Mouse (Mus musculus) forebrain, embryonic 10.5 days (tissue): ENCODE measurements at regions not wholly inside any gene's neighbourhood (a gene's known extent, or its start where the extent isn't known, plus 50 kb on each side); places are given as distances from the start of the nearest gene placed in this dataset.

Experiments
- DNase-seq: peaks from one replicate; pipeline ENCODE4 v3.0.0-alpha.2; 2017; ENCODE audit warnings: low spot score; ENCODE audit errors: extremely low spot score
- H3K27ac ChIP-seq: fragments of 300-500 bp; sonication (generic); 2 replicates; pipeline ENCODE4 v1.5.1; 2016; ENCODE audit warnings: mild to moderate bottlenecking
- H3K27me3 ChIP-seq: fragments of 300-500 bp; sonication (generic); 2 replicates; pipeline ENCODE4 v1.6.1; 2016; ENCODE audit warnings: mild to moderate bottlenecking; ENCODE audit not compliant: poor library complexity, severe bottlenecking
- H3K36me3 ChIP-seq: fragments of 300-500 bp; sonication (generic); replicated peaks from 2 replicates; pipeline ENCODE4 v1.6.1; 2016; ENCODE audit warnings: mild to moderate bottlenecking, moderate library complexity
- H3K4me1 ChIP-seq: fragments of 300-500 bp; sonication (generic); 2 replicates; pipeline ENCODE4 v1.6.1; 2016
- H3K4me3 ChIP-seq: fragments of 300-500 bp; sonication (generic); 2 replicates; pipeline ENCODE4 v1.5.1; 2016; ENCODE audit warnings: mild to moderate bottlenecking, moderate library complexity
- H3K9me3 ChIP-seq: fragments of 300-500 bp; sonication (generic); 2 replicates; pipeline ENCODE4 v1.6.1; 2016; ENCODE audit warnings: mild to moderate bottlenecking, moderate library complexity
- WGBS: fragments of 180-500 bp; shearing (Covaris S2); methylation state at CpG from one replicate; pipeline ENCODE4 v1.1.7; 2016; 5-methylcytosine and 5-hydroxymethylcytosine counted together

DNA sequence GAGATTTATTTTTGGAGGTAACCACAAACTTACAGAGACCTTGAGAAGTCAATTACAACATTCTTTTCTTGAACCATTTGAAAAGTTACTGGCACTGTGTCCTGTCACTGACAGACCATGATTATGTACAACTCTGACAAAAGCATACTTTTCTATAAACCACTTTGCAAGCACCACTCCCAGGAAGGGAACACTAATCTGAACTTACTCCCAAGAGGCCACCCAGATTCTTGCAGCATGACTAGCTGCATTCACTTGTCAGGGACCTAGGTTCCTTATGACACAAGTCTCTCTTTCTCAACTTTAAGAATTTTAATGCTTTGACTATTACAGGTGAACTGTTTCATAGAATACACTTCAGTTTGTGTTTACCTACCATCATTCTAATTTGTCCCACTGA, 248.3 kb downstream of the 1190002N15Rik start:
- no peaks in the 10 kb centered on the region for H3K27me3 ChIP-seq
- no peaks in the 10 kb centered on the region for H3K9me3 ChIP-seq
- no peak overlapping the region for H3K27ac ChIP-seq
- H3K4me1 ChIP-seq = no peaks in the 10 kb centered on the region
- no peak for DNase-seq
- H3K4me3 ChIP-seq = no peak overlapping the region
- H3K36me3 ChIP-seq = no peaks in the 10 kb centered on the region

DNA sequence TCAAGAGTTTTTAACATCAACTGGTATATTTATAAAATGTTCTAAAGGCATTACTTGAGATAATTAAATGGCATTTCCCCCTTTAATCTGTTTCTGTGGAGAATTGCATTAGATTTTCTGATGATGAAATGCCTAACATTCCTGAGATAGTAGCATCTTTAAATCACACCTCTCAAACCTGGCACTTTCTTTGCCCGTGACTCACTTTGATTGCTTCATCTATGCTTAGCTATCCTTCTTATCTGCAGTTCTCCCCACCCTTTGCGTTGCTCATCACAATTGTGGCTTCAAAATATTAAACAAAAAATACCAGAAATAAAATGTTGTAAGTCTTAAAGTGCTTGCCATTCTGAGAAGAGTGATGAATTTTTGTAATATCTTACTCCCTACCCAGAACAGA, 250.3 kb downstream of the 1190002N15Rik start:
- Histone ChIP-seq H3K4me3 (no peak overlapping the region), H3K27me3 (no peaks in the 10 kb centered on the region), H3K27ac (no peak overlapping the region), H3K36me3 (no peaks in the 10 kb centered on the region), H3K4me1 (no peaks in the 10 kb centered on the region), H3K9me3 (no peaks in the 10 kb centered on the region)
- WGBS = 86% methylated on average over 2 of the region's 2 CpGs
- DNase-seq = no peak

DNA sequence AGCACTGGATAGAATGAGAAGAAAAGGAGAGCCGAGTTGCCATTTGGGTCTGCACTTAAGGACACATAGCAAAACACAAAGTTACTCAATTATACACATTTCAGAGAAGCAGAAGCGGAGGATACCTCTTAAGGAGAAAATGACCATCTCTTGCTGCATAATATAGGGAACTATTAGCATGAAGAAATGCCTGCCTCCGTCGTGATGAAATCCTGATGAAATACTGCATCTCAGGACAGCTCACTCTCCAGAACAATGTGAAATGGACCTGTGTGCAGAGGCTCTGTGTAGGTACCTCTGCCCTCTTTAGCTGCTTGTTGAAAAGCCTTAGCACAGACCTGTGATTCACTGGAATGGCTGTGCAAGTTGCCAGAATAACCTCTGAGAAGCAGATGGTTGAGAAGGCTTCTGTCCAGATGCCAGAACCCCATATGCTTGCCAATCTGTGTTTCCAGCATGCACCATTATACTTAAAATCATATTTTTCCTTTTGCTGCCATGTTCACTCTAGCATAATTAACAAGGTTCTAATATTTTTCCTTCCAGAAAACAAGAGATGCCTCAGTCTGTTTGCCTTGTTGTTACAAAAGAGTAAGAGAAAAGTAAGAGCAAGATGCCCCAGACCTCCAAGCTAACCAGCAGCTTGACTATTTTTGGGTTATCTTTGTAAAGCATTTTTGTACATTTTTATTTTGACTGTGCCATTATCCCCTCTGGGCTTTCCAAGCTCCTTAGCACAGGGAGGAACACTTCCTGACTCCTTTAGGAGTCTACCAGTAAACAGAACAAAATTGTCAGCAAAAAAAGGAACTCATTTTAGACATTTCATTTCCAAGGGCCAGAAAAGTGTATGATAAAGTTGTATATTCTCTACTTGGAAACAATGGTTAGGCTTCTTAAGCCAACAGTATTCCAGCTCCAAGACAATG, 259.0 kb downstream of the 1190002N15Rik start:
- no peaks in the 10 kb centered on the region for H3K9me3 ChIP-seq
- WGBS = 85% methylated on average over 4 of the region's 4 CpGs
- H3K4me3 ChIP-seq = no peak overlapping the region
- H3K4me1 ChIP-seq = no peaks in the 10 kb centered on the region
- H3K27ac ChIP-seq = no peak overlapping the region
- H3K27me3 ChIP-seq = no peaks in the 10 kb centered on the region
- DNase-seq = no peak
- no peaks in the 10 kb centered on the region for H3K36me3 ChIP-seq

DNA sequence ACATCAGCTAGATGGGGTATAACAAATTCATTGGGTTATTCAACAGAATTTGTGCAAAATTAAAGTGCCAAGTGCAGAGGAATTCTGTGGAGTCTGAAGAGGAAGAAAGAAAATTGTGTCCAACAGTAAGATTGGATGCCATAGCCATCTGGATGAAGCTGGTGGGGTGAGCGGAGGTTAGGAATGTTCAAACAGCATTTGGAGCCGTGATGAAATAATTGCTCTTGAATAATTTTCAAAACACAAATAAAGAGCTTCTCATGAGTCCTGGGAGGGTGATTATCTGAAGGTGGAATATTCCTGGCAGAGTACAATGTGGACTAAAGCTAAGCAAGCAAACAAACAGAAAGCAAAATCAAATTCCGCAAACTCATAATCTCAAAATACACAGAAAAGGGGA, 260.8 kb downstream of the 1190002N15Rik start:
- 91% methylated on average over 3 of the region's 3 CpGs for WGBS
- no peaks in the 10 kb centered on the region for H3K27me3 ChIP-seq
- no peak overlapping the region for H3K27ac ChIP-seq
- DNase-seq = no peak
- H3K4me1 ChIP-seq = no peaks in the 10 kb centered on the region
- no peaks in the 10 kb centered on the region for H3K36me3 ChIP-seq
- H3K4me3 ChIP-seq = no peak overlapping the region
- H3K9me3 ChIP-seq = no peaks in the 10 kb centered on the region

DNA sequence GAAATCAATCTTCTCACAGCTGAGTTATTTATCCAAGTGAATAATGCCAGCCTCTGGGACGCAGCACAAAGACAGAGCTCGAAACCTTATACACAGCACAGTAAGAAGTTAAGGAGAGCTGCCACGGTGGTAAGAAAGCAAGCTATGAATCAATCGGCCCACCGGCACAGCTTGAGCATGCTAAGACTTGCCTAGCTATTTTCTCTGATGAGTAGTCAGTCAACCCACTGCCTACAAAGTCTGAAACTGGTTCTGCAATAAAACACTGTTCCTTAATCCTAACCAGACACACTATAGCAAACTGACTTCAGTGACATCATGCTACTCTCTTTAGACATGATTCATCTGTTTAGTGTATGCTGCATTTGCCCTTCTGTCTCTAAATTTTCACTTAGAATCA, 268.7 kb downstream of the 1190002N15Rik start:
- no peak overlapping the region for H3K4me3 ChIP-seq
- 88% methylated on average over 5 of the region's 5 CpGs for WGBS
- H3K9me3 ChIP-seq = no peaks in the 10 kb centered on the region
- H3K27me3 ChIP-seq = no peaks in the 10 kb centered on the region
- H3K4me1 ChIP-seq = no peaks in the 10 kb centered on the region
- no peaks in the 10 kb centered on the region for H3K36me3 ChIP-seq
- no peak overlapping the region for H3K27ac ChIP-seq
- DNase-seq = no peak

DNA sequence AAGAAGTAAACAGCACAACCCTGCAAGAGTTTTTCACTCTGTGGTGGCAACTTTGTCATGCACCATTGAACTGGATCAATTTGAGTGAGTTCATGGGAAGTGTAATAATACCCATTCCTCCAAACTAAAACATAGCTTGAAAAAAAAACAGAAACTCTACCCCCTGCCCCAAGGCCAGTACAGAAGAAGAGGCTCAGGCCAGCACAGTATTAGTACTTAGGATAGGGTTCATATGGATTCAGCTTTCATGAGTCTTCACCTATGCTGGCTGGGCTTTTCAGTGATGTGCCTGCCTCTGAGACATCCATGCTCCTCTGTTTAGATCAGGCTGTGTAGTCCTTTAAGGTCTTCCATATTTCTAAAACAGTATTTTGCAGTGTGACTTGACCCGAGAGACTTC, 270.6 kb downstream of the 1190002N15Rik start:
- Histone ChIP-seq H3K4me3 (no peak overlapping the region), H3K9me3 (no peaks in the 10 kb centered on the region), H3K4me1 (no peaks in the 10 kb centered on the region), H3K27ac (no peak overlapping the region), H3K36me3 (no peaks in the 10 kb centered on the region), H3K27me3 (no peaks in the 10 kb centered on the region)
- WGBS = 90% methylated on average over 1 of the region's 1 CpGs
- DNase-seq = no peak

DNA sequence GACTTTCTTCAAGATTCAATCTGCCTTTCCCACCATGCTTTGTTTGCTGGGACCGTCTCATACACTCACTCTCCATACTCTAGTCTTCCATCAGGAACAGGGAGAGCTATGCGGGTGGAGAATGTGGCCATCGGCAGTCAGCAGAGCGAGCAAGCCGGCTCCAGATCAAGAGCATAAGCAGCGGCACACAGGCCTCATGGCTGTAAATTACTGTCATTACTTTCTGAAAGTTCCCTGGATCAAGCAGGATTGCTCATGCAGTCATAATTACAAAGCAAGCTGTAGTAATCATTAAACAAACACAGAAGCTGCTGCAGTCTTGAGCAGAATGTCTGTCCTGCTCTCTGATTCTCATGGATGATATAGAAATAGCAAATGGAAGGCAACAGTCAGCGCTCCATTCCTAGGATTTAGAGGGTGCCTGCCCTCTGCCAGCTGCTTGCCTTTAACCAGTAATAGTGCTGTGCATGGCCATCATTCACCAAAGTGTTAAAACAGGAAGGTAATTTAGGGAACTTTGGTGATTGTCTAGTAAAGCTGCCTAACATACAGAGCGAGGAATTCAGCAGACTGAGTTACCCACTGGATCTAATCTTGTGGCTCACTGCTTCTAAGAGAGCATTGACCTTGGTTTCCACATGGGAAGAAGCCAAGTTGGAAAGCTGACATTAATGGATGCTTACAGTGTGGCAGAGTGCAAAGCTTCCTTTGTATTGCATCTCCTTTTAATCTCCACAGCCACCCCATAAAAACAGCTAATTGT, 298.2 kb downstream of the 1190002N15Rik start:
- Histone ChIP-seq H3K27ac (no peak overlapping the region), H3K4me3 (no peak overlapping the region), H3K9me3 (no peaks in the 10 kb centered on the region), H3K36me3 (no peaks in the 10 kb centered on the region), H3K27me3 (no peaks in the 10 kb centered on the region), H3K4me1 (peaks cover 6% of the 10 kb centered on the region; the same call in 1 of the 2 replicates)
- 80% methylated on average over 8 of the region's 8 CpGs for WGBS
- no peak for DNase-seq

DNA sequence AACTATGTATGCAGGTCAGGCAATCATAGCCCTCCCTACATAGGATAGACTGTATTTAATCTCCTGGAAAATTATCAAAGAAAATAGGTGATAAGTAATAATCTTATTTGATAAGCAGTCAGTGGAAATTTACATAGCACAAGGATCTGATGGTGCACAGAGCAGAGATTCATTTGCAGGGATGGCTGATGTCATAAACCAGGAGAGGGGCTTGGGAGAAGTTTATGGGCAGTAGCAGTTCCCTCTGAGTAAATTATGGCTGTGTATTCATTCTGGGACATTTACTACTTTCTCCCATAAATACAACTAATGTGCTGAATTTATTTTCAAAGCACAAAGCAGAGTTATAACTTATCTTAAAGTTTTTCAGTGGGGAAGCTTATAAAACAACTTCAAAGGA, 299.3 kb downstream of the 1190002N15Rik start:
- Histone ChIP-seq H3K4me1 (peaks cover 6% of the 10 kb centered on the region; the same call in 1 of the 2 replicates), H3K9me3 (no peaks in the 10 kb centered on the region), H3K27me3 (no peaks in the 10 kb centered on the region), H3K36me3 (no peaks in the 10 kb centered on the region), H3K27ac (no peak overlapping the region), H3K4me3 (no peak overlapping the region)
- no peak for DNase-seq

DNA sequence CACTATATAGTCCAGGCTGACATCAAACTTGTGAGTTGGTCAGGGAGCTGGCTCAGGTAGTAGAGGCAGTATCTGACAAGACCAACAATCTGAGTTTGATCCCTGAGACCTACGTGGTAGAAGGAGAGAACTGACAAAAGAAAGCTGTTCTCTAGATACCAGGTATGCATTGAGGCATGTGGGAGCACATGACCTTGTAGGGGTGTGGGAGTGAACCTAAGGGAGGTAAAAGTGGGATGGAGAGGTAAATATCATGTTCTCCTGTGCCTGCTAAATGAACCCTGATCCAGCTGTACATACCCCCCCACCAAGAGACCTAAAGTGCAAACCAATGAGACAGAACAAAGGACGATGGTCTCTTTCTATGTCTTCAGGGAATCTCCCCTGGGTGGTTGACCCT, 308.3 kb downstream of the 1190002N15Rik start:
- no peak for DNase-seq
- WGBS = 82% methylated on average over 2 of the region's 2 CpGs

DNA sequence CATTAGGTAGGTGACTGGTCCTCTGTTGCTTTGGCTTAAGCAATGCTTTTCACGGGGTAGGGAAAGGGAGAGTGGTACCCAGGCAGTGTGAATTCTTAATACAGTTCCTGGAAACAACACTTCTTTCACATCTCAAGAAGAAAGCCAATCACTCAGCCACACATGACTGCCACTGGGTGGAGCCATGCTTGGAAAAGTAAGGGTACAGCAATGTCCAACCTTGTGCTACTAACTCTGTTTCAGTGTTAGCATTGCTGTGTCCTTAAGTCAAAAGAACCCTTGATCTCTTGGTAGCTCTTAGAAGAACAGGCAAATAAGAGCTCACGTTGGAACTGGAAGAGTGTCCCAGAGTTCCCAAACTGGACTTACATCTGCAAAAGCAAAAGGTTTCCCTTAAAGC, 318.8 kb downstream of the 1190002N15Rik start:
- DNase-seq = no peak
- H3K27ac ChIP-seq = no peak overlapping the region
- WGBS = 75% methylated on average over 2 of the region's 2 CpGs
- no peaks in the 10 kb centered on the region for H3K9me3 ChIP-seq
- H3K36me3 ChIP-seq = no peaks in the 10 kb centered on the region
- no peaks in the 10 kb centered on the region for H3K4me1 ChIP-seq
- H3K27me3 ChIP-seq = no peaks in the 10 kb centered on the region
- H3K4me3 ChIP-seq = no peak overlapping the region

More for the DNA sequence above, 308.3 kb downstream of the 1190002N15Rik start:
- Histone ChIP-seq H3K27ac (no peak overlapping the region), H3K9me3 (no peaks in the 10 kb centered on the region), H3K4me3 (no peak overlapping the region), H3K4me1 (no peaks in the 10 kb centered on the region), H3K36me3 (no peaks in the 10 kb centered on the region), H3K27me3 (no peaks in the 10 kb centered on the region)

DNA sequence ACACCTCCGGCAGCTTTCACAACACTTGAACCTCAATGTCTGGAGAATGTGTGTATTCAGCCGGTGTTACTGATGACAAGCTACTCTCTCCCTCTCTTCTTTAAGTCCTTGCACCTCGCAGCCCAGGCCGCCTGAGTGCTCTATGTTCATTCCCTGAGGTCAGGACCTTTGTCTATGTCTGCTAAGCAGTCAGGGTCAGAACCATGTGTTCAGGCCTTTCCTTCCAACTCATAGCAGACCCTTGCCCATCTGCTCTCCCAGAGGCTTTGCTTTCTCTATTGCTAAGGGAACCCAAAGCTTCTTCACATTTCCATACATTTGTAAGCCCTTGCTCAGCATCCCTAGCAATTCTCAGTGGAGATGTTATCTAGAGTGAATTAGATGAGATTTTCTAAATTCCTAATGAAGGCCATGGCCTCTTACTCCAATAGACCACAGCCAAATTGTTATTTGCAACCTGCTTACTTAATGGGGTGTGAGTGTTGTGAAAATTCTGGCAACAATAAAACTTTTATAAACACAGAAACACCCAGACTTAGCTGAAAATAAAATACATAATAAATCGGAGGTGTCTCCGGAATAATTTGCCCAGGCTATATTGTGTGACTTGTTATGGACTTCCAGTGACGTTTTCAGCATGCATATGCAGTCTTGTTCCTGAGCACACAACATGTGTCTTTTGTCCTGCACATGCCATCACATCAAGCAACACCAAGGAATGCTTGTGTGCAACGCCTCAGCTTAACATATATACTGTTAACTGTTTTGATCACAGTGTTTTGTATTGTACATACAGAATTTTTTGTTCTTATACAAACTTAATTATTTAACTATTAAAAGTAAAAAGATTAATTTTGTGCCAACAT, 321.2 kb downstream of the 1190002N15Rik start:
- Histone ChIP-seq H3K27ac (no peak overlapping the region), H3K27me3 (no peaks in the 10 kb centered on the region), H3K36me3 (no peaks in the 10 kb centered on the region), H3K4me1 (no peaks in the 10 kb centered on the region), H3K9me3 (no peaks in the 10 kb centered on the region), H3K4me3 (no peak overlapping the region)
- DNase-seq = no peak
- WGBS = 87% methylated on average over 8 of the region's 8 CpGs

DNA sequence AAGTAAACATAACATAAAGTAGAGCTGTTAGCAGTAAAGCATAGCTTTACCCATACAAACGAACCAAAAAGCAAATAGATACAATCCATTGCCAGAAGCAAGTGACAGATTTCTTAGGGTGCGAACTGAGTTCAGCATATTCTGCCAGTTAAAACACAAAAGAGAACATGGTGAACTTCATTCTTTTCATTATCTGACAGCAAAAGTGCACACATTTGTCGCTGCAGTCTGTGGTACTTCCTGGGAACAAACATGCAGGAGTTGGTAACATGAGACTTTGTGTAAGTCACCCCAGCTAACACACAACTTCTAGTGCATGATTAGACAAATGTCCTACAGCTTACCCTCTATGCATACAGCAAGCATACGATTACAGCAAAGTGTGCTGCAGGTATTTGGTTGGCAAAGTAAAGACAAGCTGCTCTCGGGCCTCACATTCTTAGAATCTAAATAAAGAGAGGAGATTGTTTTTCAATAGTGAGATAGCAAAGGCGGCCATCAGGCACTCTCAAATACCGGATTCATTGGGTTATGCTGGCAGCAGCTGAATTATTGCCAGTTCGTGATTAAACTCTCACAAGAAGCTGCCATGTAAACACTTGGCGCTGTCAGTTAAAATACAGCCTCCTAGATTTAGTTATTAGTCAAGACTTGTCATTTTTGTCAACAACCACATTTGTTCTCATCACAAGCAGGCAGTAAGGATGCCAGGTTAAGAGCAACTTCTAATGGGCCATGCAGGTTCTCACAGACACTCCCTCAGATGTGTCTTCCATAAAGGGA, 327.2 kb downstream of the 1190002N15Rik start:
- DNase-seq = no peak
- WGBS = 86% methylated on average over 9 of the region's 9 CpGs

More for the DNA sequence above, 327.2 kb downstream of the 1190002N15Rik start:
- Histone ChIP-seq H3K27ac (no peak overlapping the region), H3K4me1 (no peaks in the 10 kb centered on the region), H3K36me3 (no peaks in the 10 kb centered on the region), H3K27me3 (no peaks in the 10 kb centered on the region), H3K4me3 (no peak overlapping the region), H3K9me3 (no peaks in the 10 kb centered on the region)
